Mouse (Mus musculus) MEL (cell line): ENCODE data around the gene Gm6096. TPM values are rescaled to one million over a fixed set of nuclear protein-coding genes. Genes with fewer than 3 reads are reported as not detected.

Experiments
- DNase-seq: peaks from one replicate; pipeline ENCODE4 v3.0.0; 2011; ENCODE audit warnings: low read depth, low spot score
- H3K27ac ChIP-seq: 2 replicates; pipeline ENCODE4 v1.5.1; 2012; ENCODE audit warnings: low read depth, mild to moderate bottlenecking, control low read depth, low read length, moderate library complexity; ENCODE audit not compliant: control insufficient read depth
- H3K27me3 ChIP-seq, 2 experiments: fragments of 150-350 bp in 1 of 2; sonication (generic) in 1 of 2; 2 replicates each; pipeline ENCODE4 v1.6.1; 2012; ENCODE audit warnings: low read length in 2 of 2, mild to moderate bottlenecking in 2 of 2, improper control_type of control experiment in 1 of 2, moderate library complexity in 1 of 2; ENCODE audit not compliant: insufficient read depth in 2 of 2, control insufficient read depth in 1 of 2
- H3K36me3 ChIP-seq, 2 experiments: 2 replicates each; pipeline ENCODE4 v1.6.1; 2012 to 2014; ENCODE audit warnings: low read length in 2 of 2, improper control_type of control experiment in 1 of 2, inconsistent platforms in 1 of 2, mild to moderate bottlenecking in 1 of 2; ENCODE audit not compliant: insufficient read depth in 2 of 2, control insufficient read depth in 1 of 2
- H3K4me1 ChIP-seq, 2 experiments: fragments of 150-350 bp in 1 of 2; sonication (generic) in 1 of 2; 2 replicates each; pipeline ENCODE4 v1.6.1; 2012; ENCODE audit warnings: low read length in 2 of 2, improper control_type of control experiment in 1 of 2, mild to moderate bottlenecking in 1 of 2; ENCODE audit not compliant: insufficient read depth in 2 of 2, control insufficient read depth in 1 of 2
- H3K4me3 ChIP-seq, 2 experiments: fragments of 150-350 bp in 1 of 2; sonication (generic) in 1 of 2; 2 replicates each; pipeline ENCODE4 v1.5.1; 2012; ENCODE audit warnings: low read depth in 2 of 2, low read length in 2 of 2, mild to moderate bottlenecking in 2 of 2, moderate library complexity in 2 of 2, control low read depth in 1 of 2, improper control_type of control experiment in 1 of 2; ENCODE audit not compliant: control insufficient read depth in 1 of 2, insufficient read depth in 1 of 2
- H3K79me2 ChIP-seq: 2 replicates; pipeline ENCODE4 v1.6.1; 2012; ENCODE audit warnings: mild to moderate bottlenecking, low read length, moderate library complexity; ENCODE audit not compliant: control insufficient read depth, poor library complexity, insufficient read depth
- H3K9ac ChIP-seq: 2 replicates; pipeline ENCODE4 v1.6.1; 2012; ENCODE audit warnings: low read depth, mild to moderate bottlenecking, control low read depth, low read length, moderate library complexity; ENCODE audit not compliant: control insufficient read depth, poor library complexity, severe bottlenecking
- H3K9me3 ChIP-seq: fragments of 150-350 bp; sonication (generic); replicated peaks from 2 replicates; pipeline ENCODE4 v1.6.1; 2012; ENCODE audit warnings: mild to moderate bottlenecking, low read length, improper control_type of control experiment, moderate library complexity; ENCODE audit not compliant: insufficient read depth
- BHLHE40 ChIP-seq: IDR thresholded peaks from 2 replicates; pipeline ENCODE4 v1.6.1; 2012; ENCODE audit warnings: low read depth, mild to moderate bottlenecking, inconsistent platforms, low read length, improper control_type of control experiment, borderline replicate concordance
- CHD2 ChIP-seq: IDR thresholded peaks from 2 replicates; pipeline ENCODE4 v1.6.1; 2011; ENCODE audit warnings: low read length, improper control_type of control experiment
- CTCF ChIP-seq, 3 experiments: IDR thresholded peaks in 2 of 3; conservative IDR thresholded peaks in 1 of 3; 2 replicates each; pipeline ENCODE4 v1.5.1; 2011 to 2012; ENCODE audit warnings: low read length in 3 of 3, low read depth in 2 of 3, mild to moderate bottlenecking in 2 of 3, improper control_type of control experiment in 1 of 3, inconsistent platforms in 1 of 3, mixed read lengths in 1 of 3, moderate library complexity in 1 of 3; ENCODE audit not compliant: control insufficient read depth in 1 of 3, insufficient read depth in 1 of 3, poor library complexity in 1 of 3, severe bottlenecking in 1 of 3
- E2F4 ChIP-seq: IDR thresholded peaks from 2 replicates; pipeline ENCODE4 v1.6.1; 2011; ENCODE audit warnings: low read depth, low read length, improper control_type of control experiment, borderline replicate concordance
- EP300 ChIP-seq, 2 experiments: IDR thresholded peaks; 2 replicates each; pipeline ENCODE4 v1.6.1; 2011; ENCODE audit warnings: improper control_type of control experiment in 2 of 2, low read length in 2 of 2, low read depth in 1 of 2, mild to moderate bottlenecking in 1 of 2
- ETS1 ChIP-seq: IDR thresholded peaks from 2 replicates; pipeline ENCODE4 v1.6.1; 2012; ENCODE audit warnings: low read depth, mild to moderate bottlenecking, inconsistent platforms, low read length, improper control_type of control experiment, moderate library complexity
- GABPA ChIP-seq: IDR thresholded peaks from 2 replicates; pipeline ENCODE4 v1.6.1; 2012; ENCODE audit warnings: low read depth, mild to moderate bottlenecking, inconsistent platforms, low read length, improper control_type of control experiment, moderate library complexity
- GATA1 ChIP-seq: IDR thresholded peaks from 2 replicates; pipeline ENCODE4 v1.6.1; 2011; ENCODE audit warnings: low read depth, low read length, improper control_type of control experiment
- HCFC1 ChIP-seq: IDR thresholded peaks from 2 replicates; pipeline ENCODE4 v1.6.1; 2012; ENCODE audit warnings: low read depth, mild to moderate bottlenecking, inconsistent platforms, low read length, improper control_type of control experiment, moderate library complexity
- JUND ChIP-seq: IDR thresholded peaks from 2 replicates; pipeline ENCODE4 v1.6.1; 2011; ENCODE audit warnings: low read depth, mild to moderate bottlenecking, improper control_type of control experiment, low read length
- MAFK ChIP-seq: IDR thresholded peaks from 2 replicates; pipeline ENCODE4 v1.6.1; 2011; ENCODE audit warnings: low read depth, mild to moderate bottlenecking, low read length, improper control_type of control experiment, borderline replicate concordance
- MAX ChIP-seq: IDR thresholded peaks from 2 replicates; pipeline ENCODE4 v1.6.1; 2011; ENCODE audit warnings: low read length, improper control_type of control experiment
- MYC ChIP-seq: IDR thresholded peaks from 2 replicates; pipeline ENCODE4 v1.6.1; 2011; ENCODE audit warnings: low read depth, mild to moderate bottlenecking, low read length, improper control_type of control experiment, moderate library complexity
- NELFE ChIP-seq: IDR thresholded peaks from 2 replicates; pipeline ENCODE4 v1.6.1; 2011; ENCODE audit warnings: low read depth, low read length, improper control_type of control experiment
- POLR2A ChIP-seq, 2 experiments: IDR thresholded peaks; 2 replicates each; pipeline ENCODE4 v1.6.1; 2011 to 2012; ENCODE audit warnings: low read length in 2 of 2, mild to moderate bottlenecking in 2 of 2, control low read depth in 1 of 2, improper control_type of control experiment in 1 of 2, low read depth in 1 of 2, moderate library complexity in 1 of 2; ENCODE audit not compliant: control insufficient read depth in 1 of 2, insufficient read depth in 1 of 2, poor library complexity in 1 of 2
- RAD21 ChIP-seq: IDR thresholded peaks from 2 replicates; pipeline ENCODE4 v1.6.1; 2011; ENCODE audit warnings: mild to moderate bottlenecking, low read depth, low read length, improper control_type of control experiment
- RCOR1 ChIP-seq: IDR thresholded peaks from 2 replicates; pipeline ENCODE4 v1.6.1; 2012; ENCODE audit warnings: low read depth, mild to moderate bottlenecking, inconsistent platforms, low read length, improper control_type of control experiment
- SMC3 ChIP-seq: IDR thresholded peaks from 2 replicates; pipeline ENCODE4 v1.6.1; 2011; ENCODE audit warnings: low read depth, low read length, improper control_type of control experiment
- TAL1 ChIP-seq: IDR thresholded peaks from 2 replicates; pipeline ENCODE4 v1.6.1; 2012; ENCODE audit warnings: mild to moderate bottlenecking, inconsistent platforms, low read length, moderate library complexity, mixed read lengths
- TBP ChIP-seq: IDR thresholded peaks from 2 replicates; pipeline ENCODE4 v1.8.0; 2011; ENCODE audit warnings: low read depth, low read length, improper control_type of control experiment
- TCF12 ChIP-seq: IDR thresholded peaks from 2 replicates; pipeline ENCODE4 v1.6.1; 2014; ENCODE audit warnings: low read depth, mild to moderate bottlenecking, inconsistent platforms, low read length, improper control_type of control experiment, moderate library complexity
- UBTF ChIP-seq: IDR thresholded peaks from 2 replicates; pipeline ENCODE4 v1.6.1; 2012; ENCODE audit warnings: low read depth, mild to moderate bottlenecking, inconsistent platforms, low read length, improper control_type of control experiment, moderate library complexity, borderline replicate concordance; ENCODE audit not compliant: insufficient read depth
- USF2 ChIP-seq, 2 experiments: IDR thresholded peaks; 2 replicates each; pipeline ENCODE4 v1.6.1; 2011 to 2012; ENCODE audit warnings: improper control_type of control experiment in 2 of 2, low read length in 2 of 2, borderline replicate concordance in 1 of 2, inconsistent platforms in 1 of 2, low read depth in 1 of 2, mild to moderate bottlenecking in 1 of 2; ENCODE audit not compliant: insufficient read depth in 1 of 2
- ZC3H11A ChIP-seq: IDR thresholded peaks from 2 replicates; pipeline ENCODE4 v1.6.1; 2012; ENCODE audit warnings: low read depth, mild to moderate bottlenecking, inconsistent platforms, low read length, improper control_type of control experiment
- polyA plus RNA-seq, 2 experiments: library from polyadenylated mRNA; stranded (reverse) in 1 of 2; unstranded in 1 of 2; fragments of >175 nt in 1 of 2; fragments of >200 nt in 1 of 2; gene quantifications; 2 replicates each; pipeline versions ENCODE4 v1.2.1 to v1.2.4; 2012; ENCODE audit warnings: low replicate concordance in 2 of 2, low read depth in 1 of 2; ENCODE audit not compliant: insufficient read length in 2 of 2, insufficient read depth in 1 of 2, missing spikeins in 1 of 2
- total RNA-seq: library from RNA; depleted of rRNA; stranded (reverse); fragments of 300-350 nt; gene quantifications from 2 replicates; pipeline ENCODE4 v1.2.3, GENCODE M21; 2012

The Gm6096 gene
- total and polyA plus RNA-seq, 3 experiments = not detected

DNA sequence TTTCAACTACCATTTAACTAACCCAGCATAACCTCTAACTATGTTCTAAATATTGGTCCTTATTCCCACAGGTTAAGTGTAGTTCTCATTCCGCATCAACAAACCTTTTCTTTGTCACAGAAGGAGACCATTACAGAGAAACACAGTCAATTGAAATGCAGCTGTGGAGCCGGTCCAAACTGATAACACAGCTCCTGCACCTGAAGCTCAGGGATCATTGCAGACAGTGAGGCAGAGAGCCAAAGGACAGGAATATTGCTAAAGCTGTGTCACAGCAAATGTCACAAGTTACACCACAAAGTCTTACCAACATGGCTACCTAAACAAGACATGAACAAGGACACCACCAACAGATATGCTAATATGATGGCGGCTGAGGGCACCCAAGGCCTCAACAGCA is 25.2 kb downstream of the Gm6096 start:
- DNase-seq = no peak
- H3K9ac ChIP-seq = no peak overlapping the region
- TF ChIP-seq USF2 (IDR thresholded peaks at IDR 0.05; ENCODE audit: borderline replicate concordance in 1 of 2, insufficient read depth in 1 of 2, low read depth in 1 of 2, low read length in 2 of 2) = no peak
- no peak for TF ChIP-seq MAX
- TF ChIP-seq TBP = no peak
- no peak for TF ChIP-seq ETS1
- no peak for TF ChIP-seq ZC3H11A
- no peak for TF ChIP-seq GABPA
- TF ChIP-seq E2F4 = no peak
- no peak for TF ChIP-seq MAFK
- no peak for TF ChIP-seq MYC
- TF ChIP-seq BHLHE40 = no peak
- TF ChIP-seq RCOR1 = no peak
- TF ChIP-seq CHD2 = no peak
- TF ChIP-seq UBTF = no peak
- no peak for TF ChIP-seq SMC3
- no peak for TF ChIP-seq GATA1
- no peak for TF ChIP-seq CTCF (IDR thresholded peaks at IDR 0.05 in 2 of 3, conservative IDR thresholded peaks at IDR 0.05 in 1 of 3; ENCODE audit: control insufficient read depth in 1 of 3, insufficient read depth in 1 of 3, low read depth in 2 of 3, low read length in 3 of 3, poor library complexity in 1 of 3, severe bottlenecking in 1 of 3)
- no peak for TF ChIP-seq JUND

GRCm38 (mm10) chr7:34277656-34278055 is 26.8 kb downstream of the Gm6096 start:
- Histone ChIP-seq H3K9ac (no peak overlapping the region), H3K36me3 (no peaks in the 10 kb centered on the region; a peak in 1 of 4 replicates), H3K4me1 (no peaks in the 10 kb centered on the region), H3K79me2 (no peaks in the 10 kb centered on the region), H3K9me3 (no peaks in the 10 kb centered on the region), H3K27me3 (no peaks in the 10 kb centered on the region), H3K4me3 (no peak overlapping the region), H3K27ac (no peak overlapping the region)
- no peak for DNase-seq
- no peak for TF ChIP-seq RCOR1
- no peak for TF ChIP-seq TCF12
- no peak for TF ChIP-seq ETS1
- no peak for TF ChIP-seq TAL1
- TF ChIP-seq GATA1 = no peak
- TF ChIP-seq EP300 (IDR thresholded peaks at IDR 0.05; ENCODE audit: low read depth in 1 of 2, low read length in 2 of 2) = no peak
- TF ChIP-seq HCFC1 = no peak
- TF ChIP-seq ZC3H11A = no peak
- TF ChIP-seq NELFE = no peak
- no peak for TF ChIP-seq TBP
- no peak for TF ChIP-seq GABPA
- TF ChIP-seq RAD21 = no peak
- no peak for TF ChIP-seq E2F4
- TF ChIP-seq CTCF (IDR thresholded peaks at IDR 0.05 in 2 of 3, conservative IDR thresholded peaks at IDR 0.05 in 1 of 3; ENCODE audit: control insufficient read depth in 1 of 3, insufficient read depth in 1 of 3, low read depth in 2 of 3, low read length in 3 of 3, poor library complexity in 1 of 3, severe bottlenecking in 1 of 3) = no peak
- no peak for TF ChIP-seq POLR2A (IDR thresholded peaks at IDR 0.05; ENCODE audit: control insufficient read depth in 1 of 2, insufficient read depth in 1 of 2, low read depth in 1 of 2, low read length in 2 of 2, poor library complexity in 1 of 2)
- TF ChIP-seq, all 39 proteins: peak for 0

More for the DNA sequence above, 25.2 kb downstream of the Gm6096 start:
- no peak overlapping the region for H3K4me3 ChIP-seq
- H3K9me3 ChIP-seq = no peaks in the 10 kb centered on the region
- H3K4me1 ChIP-seq = no peaks in the 10 kb centered on the region
- H3K27ac ChIP-seq = no peak overlapping the region
- no peaks in the 10 kb centered on the region; a peak in 1 of 4 replicates for H3K36me3 ChIP-seq
- H3K27me3 ChIP-seq = no peaks in the 10 kb centered on the region
- no peaks in the 10 kb centered on the region for H3K79me2 ChIP-seq
